In genomic region chr3:37642681-37643214, GRCm38 (mm10) we compare ENCODE assay signal across 8 mouse cellular contexts. TPM values are rescaled to one million over a fixed set of nuclear protein-coding genes. Genes with fewer than 3 reads are reported as not detected.
DNase-seq lines count a peak whose midpoint lies in the region; ATAC-seq and TF ChIP-seq lines count a peak whose summit lies in the region.

No protein-coding gene starts in this region.

- no peak for ATAC-seq in midbrain, embryonic 11.5 days (ENCODE audit: low FRiP score)

- peak; percentile 53 for TF ChIP-seq POLR2A in heart, adult 2 months (IDR thresholded peaks at IDR 0.05; ENCODE audit: insufficient read depth, low read depth, low read length)

- intact Hi-C loops in heart, adult 2 months (cut with DNase I) = loop anchor here (5.0 to 10.0 kb wide), 5 partner anchors 65 to 475 kb away; no protein-coding TSS in a partner anchor

- WGBS in heart, adult 2 months = 68% methylated on average over 21 of the region's 21 CpGs
- 72% methylated on average over 21 of the region's 21 CpGs for WGBS in midbrain, embryonic 11.5 days

- peak; percentile 64 for DNase-seq in testis, postnatal 10 days (ENCODE audit: low spot score)
- DNase-seq in testis, postnatal 14 days (ENCODE audit: low spot score) = no peak
- peak; percentile 79 to 81 for DNase-seq in heart, adult 2 months
- DNase-seq in kidney, adult 11 months = peak; percentile 71
- peak; percentile 86 for DNase-seq in midbrain, embryonic 11.5 days (ENCODE audit: low spot score, missing footprints)
- no peak for DNase-seq in left cerebral cortex, adult 11 months (ENCODE audit: low spot score)
- DNase-seq in urinary bladder, postnatal 4 days (ENCODE audit: low spot score in 2 of 2) = no peak
- DNase-seq in thymus, adult 18-20 months = no peak

- H3K9ac ChIP-seq in heart, adult 2 months (ENCODE audit: low read depth, low read length) = peak overlapping the region; percentile 32
- H3K9ac ChIP-seq in midbrain, embryonic 11.5 days (ENCODE audit: low read length) = peak overlapping the region; percentile 28

- no peak for TF ChIP-seq EP300 in heart, adult 2 months (IDR thresholded peaks at IDR 0.05; ENCODE audit: insufficient read depth, low read depth, low read length)

- H3K4me1 ChIP-seq in heart, adult 2 months (ENCODE audit: control insufficient read depth, insufficient read depth, low read length) = peaks cover 8% of the 10 kb centered on the region
- H3K4me1 ChIP-seq in midbrain, embryonic 11.5 days (ENCODE audit: control insufficient read depth, insufficient read depth, low read length) = peaks cover 4% of the 10 kb centered on the region; the same call in 1 of the 2 replicates

- H3K9me3 ChIP-seq in midbrain, embryonic 11.5 days (ENCODE audit: control insufficient read depth, low read length) = no peaks in the 10 kb centered on the region

- H3K36me3 ChIP-seq in heart, adult 2 months (ENCODE audit: control insufficient read depth, insufficient read depth, low read length) = peaks cover 27% of the 10 kb centered on the region
- peaks cover 3% of the 10 kb centered on the region; the same call in 1 of the 2 replicates for H3K36me3 ChIP-seq in midbrain, embryonic 11.5 days (ENCODE audit: control insufficient read depth, insufficient read depth, low read length)

- peak overlapping the region; percentile 91 for H3K4me2 ChIP-seq in midbrain, embryonic 11.5 days

- H3K79me2 ChIP-seq in heart, adult 2 months (replicated peaks; ENCODE audit: control insufficient read depth, insufficient read depth, low read length) = peaks cover 3% of the 10 kb centered on the region; the same call in 1 of the 2 replicates

- H3K27ac ChIP-seq in heart, adult 2 months = peak overlapping the region; percentile 93
- peak overlapping the region; percentile 15; the same call in 1 of the 2 replicates for H3K27ac ChIP-seq in midbrain, embryonic 11.5 days (ENCODE audit: low read depth, low read length)

- H3K4me3 ChIP-seq in heart, adult 2 months = peak overlapping the region; percentile 79
- H3K4me3 ChIP-seq in midbrain, embryonic 11.5 days (ENCODE audit: low read depth, low read length) = peak overlapping the region; percentile 80

- H3K27me3 ChIP-seq in heart, adult 2 months (ENCODE audit: control insufficient read depth, insufficient read depth, low read length) = no peaks in the 10 kb centered on the region
- peaks cover 11% of the 10 kb centered on the region for H3K27me3 ChIP-seq in midbrain, embryonic 11.5 days (ENCODE audit: control insufficient read depth, insufficient read depth, low read length)

- TF ChIP-seq CTCF in heart, adult 2 months (IDR thresholded peaks at IDR 0.05) = no peak

RNA-seq across cellular contexts. Expression of gene Spry1, which starts 3.0 kb away (rescaled TPM):
- 10 to 100 TPM; 20.7 to 28.8 TPM for total RNA-seq in heart, adult 2 months (2021)
- polyA plus RNA-seq in heart, adult 2 months (2012; rRNA removed) = 34.6 and 38.1 TPM in 2 replicates
- polyA plus RNA-seq in midbrain, embryonic 11.5 days (2014; fragmentation: Nextera tagmentation; extraction: Ambion mirVana) = 10.0 and 10.3 TPM in 2 replicates

Comparison
In these comparisons a context has a peak if more than half of its experiments do, and no peak if none do; other contexts are left out.
1. DNase-seq: peak in testis, postnatal 10 days (single experiment), heart, adult 2 months (2 of 2), kidney, adult 11 months (single experiment) and midbrain, embryonic 11.5 days (single experiment); none in testis, postnatal 14 days (single experiment), left cerebral cortex, adult 11 months (single experiment), urinary bladder, postnatal 4 days (0 of 2) and thymus, adult 18-20 months (0 of 2).